Mouse (Mus musculus) ES-Bruce4 (cell line): ENCODE results near the gene Ifitm10.

Experiments
- CTCF ChIP-seq: IDR thresholded peaks from one replicate; pipeline ENCODE4 v1.8.1; 2011; ENCODE audit warnings: low read depth, low read length
- POLR2A ChIP-seq: IDR thresholded peaks from one replicate; pipeline ENCODE4 v1.8.1; 2011; ENCODE audit warnings: low read length; ENCODE audit not compliant: insufficient read depth

DNA sequence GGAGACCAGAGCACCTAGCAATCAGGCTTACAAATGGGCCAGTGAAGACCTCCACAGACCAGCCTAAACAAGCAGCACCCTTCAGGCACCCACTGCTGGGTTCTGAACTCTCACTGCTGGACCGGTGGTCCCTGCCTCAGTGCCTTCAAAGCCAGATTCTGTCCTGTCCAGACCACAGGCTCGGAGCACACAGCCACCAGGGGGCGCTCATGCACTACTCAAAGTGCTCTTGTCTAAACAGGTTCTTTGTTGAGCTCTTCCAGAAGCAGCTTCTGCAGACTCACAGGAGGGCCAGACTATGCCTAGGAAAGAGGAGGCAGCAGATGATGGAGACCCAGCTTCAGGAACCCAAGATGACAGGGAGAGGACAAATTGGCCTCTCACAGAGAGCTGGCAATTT lies 39.3 kb downstream of the Ifitm10 start:
- TF ChIP-seq POLR2A = no peak
- peak; percentile 95 for TF ChIP-seq CTCF
